Mouse (Mus musculus) olfactory bulb, adult 2 months (tissue): ENCODE data around the gene Ccdc184. TPM values are rescaled to one million over a fixed set of nuclear protein-coding genes. Genes with fewer than 3 reads are reported as not detected.
A peak's percentile ranks its signal among the peaks of the same experiment; 100 is the strongest.

Experiments
- H3K27ac ChIP-seq: fragments of 200-500 bp; 2 replicates; pipeline ENCODE4 v1.5.1; 2012; ENCODE audit warnings: low read depth, low read length; ENCODE audit not compliant: insufficient read depth
- H3K4me1 ChIP-seq: fragments of 200-500 bp; 2 replicates; pipeline ENCODE4 v1.6.1; 2012; ENCODE audit warnings: low read length; ENCODE audit not compliant: control insufficient read depth, insufficient read depth
- H3K4me3 ChIP-seq: fragments of 200-500 bp; 2 replicates; pipeline ENCODE4 v1.5.1; 2012; ENCODE audit warnings: mild to moderate bottlenecking, low read depth, low read length, moderate library complexity; ENCODE audit not compliant: insufficient read depth
- CTCF ChIP-seq: fragments of 200-500 bp; IDR thresholded peaks from 2 replicates; pipeline ENCODE4 v1.5.1; 2012; ENCODE audit warnings: low read depth, mild to moderate bottlenecking, low read length, moderate library complexity; ENCODE audit not compliant: insufficient read depth
- POLR2A ChIP-seq: fragments of 200-500 bp; IDR thresholded peaks from 2 replicates; pipeline ENCODE4 v1.6.1; 2012; ENCODE audit warnings: mild to moderate bottlenecking, low read depth, low read length, moderate library complexity; ENCODE audit not compliant: insufficient read depth
- WGBS: fragments of 180-500 bp; shearing (Covaris S2); methylation state at CpG from one replicate; pipeline ENCODE4 v1.1.7; 2018; 5-methylcytosine and 5-hydroxymethylcytosine counted together
- polyA plus RNA-seq: library from polyadenylated mRNA; stranded (reverse); fragments of >200 nt; gene quantifications from 2 replicates; pipeline ENCODE4 v1.2.4, GENCODE M21; 2012; ENCODE audit warnings: low replicate concordance; ENCODE audit not compliant: missing spikeins, insufficient read depth, insufficient read length

The Ccdc184 gene
- polyA plus RNA-seq, 1 experiment, result not detected

DNA sequence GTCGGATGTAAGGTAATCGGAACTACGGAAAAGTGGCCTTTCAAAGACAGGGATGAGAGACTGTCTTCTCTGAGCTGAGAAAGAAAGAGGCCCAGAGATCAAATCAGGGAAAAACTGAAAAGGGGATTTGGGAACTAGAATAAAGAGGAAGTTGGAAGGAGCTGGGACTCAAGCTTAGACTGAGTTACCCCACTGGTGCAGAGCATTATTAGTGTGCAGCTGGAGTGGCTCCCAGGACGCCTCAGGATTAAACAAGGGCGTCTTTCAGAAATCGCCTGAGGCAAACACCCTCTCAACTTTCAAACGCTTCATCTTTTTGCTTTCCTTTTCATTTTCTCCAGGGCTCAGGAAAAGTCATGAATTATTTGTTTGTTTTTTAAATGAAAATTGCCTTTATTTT, 14.0 kb upstream of the Ccdc184 start:
- TF ChIP-seq CTCF (no peak), POLR2A (no peak)
- H3K4me3 ChIP-seq, result no peak overlapping the region
- H3K27ac ChIP-seq, result 0 out of 2 replicates have a peak overlapping the region, but pooled peaks have one; percentile 35
- no peaks in the 10 kb centered on the region for H3K4me1 ChIP-seq
- WGBS, result 54% methylated on average over 7 of the region's 7 CpGs

DNA sequence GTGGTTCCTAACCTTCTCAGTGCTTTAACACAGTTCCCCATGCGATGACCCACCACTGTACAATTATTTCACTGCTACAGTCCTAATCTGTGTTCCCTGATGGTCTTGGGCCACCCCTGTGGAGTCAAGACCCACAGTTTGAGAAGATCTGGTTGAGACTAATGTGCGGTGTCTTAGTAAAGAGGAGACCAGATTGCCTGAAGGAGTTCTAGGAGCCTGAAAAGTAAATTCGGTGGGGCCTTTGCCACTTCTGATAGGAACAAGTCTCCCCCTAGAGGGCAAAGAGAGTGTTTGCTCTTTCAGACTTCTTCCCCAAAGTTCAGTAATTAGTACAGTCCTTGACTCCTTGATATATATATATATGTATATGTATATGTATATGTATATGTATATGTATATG, 13.3 kb upstream of the Ccdc184 start:
- no peaks in the 10 kb centered on the region for H3K4me1 ChIP-seq
- WGBS, result 30% methylated on average over 3 of the region's 3 CpGs
- peak overlapping the region; percentile 88 for H3K27ac ChIP-seq
- H3K4me3 ChIP-seq, result no peak overlapping the region
- TF ChIP-seq POLR2A (no peak), CTCF (no peak)

DNA sequence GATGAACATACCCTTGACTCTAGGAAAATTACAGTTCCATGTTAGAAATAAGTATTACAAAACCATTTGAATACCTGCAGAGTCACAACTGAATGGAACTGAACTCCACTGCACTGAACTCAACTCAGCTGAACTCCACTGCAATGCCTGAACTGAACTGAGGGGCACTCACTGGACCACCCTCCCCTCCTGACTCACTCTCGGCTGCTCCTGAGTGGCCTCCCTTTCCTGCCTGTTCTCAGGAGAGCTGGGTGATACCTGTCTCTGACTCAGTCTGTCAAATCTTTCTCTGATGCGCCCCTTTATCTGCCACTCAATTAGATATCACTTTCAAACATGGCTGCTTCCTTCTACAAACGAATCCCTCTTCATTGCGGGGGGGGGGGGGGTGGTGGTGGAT, 12.8 kb upstream of the Ccdc184 start:
- WGBS, result 61% methylated on average over 4 of the region's 4 CpGs
- H3K4me3 ChIP-seq, result no peak overlapping the region
- H3K27ac ChIP-seq, result no peak overlapping the region
- no peaks in the 10 kb centered on the region for H3K4me1 ChIP-seq
- no peak for TF ChIP-seq POLR2A
- no peak for TF ChIP-seq CTCF

DNA sequence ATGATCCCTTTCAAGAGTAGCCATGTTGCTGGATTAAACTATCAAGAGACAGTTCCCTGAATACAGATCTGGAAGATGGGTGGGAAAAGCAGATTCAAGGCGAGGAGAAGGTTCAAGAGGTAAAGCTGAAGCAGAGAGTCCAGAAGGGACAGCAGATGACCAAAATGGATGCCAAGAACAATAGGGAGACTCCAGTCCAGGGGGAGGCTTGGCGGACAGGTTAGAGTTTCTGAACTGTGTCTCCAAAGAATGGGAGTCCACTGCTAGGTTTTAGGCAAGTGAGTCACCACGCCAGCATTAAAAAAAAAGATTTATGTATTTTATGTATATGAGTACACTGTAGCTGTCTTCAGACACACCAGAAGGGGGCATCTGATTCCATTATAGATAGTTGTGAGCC, 12.3 kb upstream of the Ccdc184 start:
- Histone ChIP-seq H3K4me3 (no peak overlapping the region), H3K27ac (no peak overlapping the region), H3K4me1 (no peaks in the 10 kb centered on the region)
- TF ChIP-seq POLR2A, result no peak
- TF ChIP-seq CTCF, result no peak
- 86% methylated on average over 3 of the region's 3 CpGs for WGBS

DNA sequence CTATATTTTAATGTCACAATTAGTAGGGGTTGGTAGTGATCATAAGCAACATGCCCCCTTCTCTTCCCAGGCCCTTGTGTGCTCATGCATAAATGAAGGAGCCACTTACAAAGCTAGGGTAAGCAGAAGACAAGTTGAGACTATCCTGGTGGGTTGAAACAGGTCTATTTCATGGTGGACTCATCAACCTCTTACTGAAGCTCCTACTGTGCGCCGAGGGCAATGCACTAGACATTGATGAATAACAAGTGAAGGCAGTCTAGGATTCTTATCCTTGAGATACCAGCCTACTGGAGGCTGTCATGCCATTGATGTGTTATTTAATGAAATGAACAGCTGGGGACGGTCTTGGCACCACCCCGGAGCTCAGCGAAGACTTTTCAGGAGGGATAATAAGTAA, 11.7 kb upstream of the Ccdc184 start:
- TF ChIP-seq POLR2A, result no peak
- no peak for TF ChIP-seq CTCF
- Histone ChIP-seq H3K4me1 (no peaks in the 10 kb centered on the region), H3K27ac (no peak overlapping the region), H3K4me3 (no peak overlapping the region)
- WGBS, result 87% methylated on average over 5 of the region's 5 CpGs

DNA sequence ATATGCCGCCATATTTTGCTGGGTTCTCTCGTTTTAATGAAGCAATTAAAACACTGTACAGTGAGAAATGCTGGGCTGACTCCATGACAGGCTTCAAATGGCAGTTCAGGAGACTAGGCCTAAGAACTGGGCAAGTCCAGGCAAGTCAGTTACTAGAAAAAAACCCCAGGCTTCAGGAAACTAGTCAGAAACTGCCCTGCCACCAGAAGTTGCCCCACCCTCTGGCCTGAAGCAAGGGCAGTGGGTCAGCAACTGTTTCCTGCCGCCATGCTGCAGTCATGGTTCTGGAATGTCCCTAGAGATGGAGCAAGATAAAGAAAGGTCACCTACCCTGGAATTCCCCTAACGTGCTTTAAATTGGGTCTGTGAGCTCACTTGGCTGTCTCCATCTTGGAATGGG, 11.0 kb upstream of the Ccdc184 start:
- H3K27ac ChIP-seq, result no peak overlapping the region
- H3K4me3 ChIP-seq, result no peak overlapping the region
- no peaks in the 10 kb centered on the region for H3K4me1 ChIP-seq
- 88% methylated on average over 4 of the region's 4 CpGs for WGBS
- TF ChIP-seq POLR2A (no peak), CTCF (no peak)

DNA sequence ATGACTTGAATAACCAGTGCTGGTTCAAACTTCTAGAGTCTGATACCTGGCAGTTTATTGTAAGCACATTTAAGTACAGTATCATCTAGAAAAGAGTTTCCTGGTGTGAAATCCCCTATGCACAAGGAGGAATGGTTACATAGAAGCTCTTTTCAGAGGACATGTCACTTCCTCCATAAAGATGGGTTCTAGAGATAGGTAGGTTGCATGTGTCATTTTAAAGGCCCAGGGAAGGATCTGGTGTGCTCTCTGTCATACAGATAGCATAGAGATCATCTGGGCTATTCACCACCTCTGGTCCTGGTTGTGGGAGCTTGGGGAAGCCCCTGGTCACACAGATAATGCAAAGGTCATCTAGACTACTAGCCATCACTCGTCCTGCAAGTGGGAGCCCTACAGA, 9.7 kb upstream of the Ccdc184 start:
- TF ChIP-seq POLR2A (no peak), CTCF (no peak)

DNA sequence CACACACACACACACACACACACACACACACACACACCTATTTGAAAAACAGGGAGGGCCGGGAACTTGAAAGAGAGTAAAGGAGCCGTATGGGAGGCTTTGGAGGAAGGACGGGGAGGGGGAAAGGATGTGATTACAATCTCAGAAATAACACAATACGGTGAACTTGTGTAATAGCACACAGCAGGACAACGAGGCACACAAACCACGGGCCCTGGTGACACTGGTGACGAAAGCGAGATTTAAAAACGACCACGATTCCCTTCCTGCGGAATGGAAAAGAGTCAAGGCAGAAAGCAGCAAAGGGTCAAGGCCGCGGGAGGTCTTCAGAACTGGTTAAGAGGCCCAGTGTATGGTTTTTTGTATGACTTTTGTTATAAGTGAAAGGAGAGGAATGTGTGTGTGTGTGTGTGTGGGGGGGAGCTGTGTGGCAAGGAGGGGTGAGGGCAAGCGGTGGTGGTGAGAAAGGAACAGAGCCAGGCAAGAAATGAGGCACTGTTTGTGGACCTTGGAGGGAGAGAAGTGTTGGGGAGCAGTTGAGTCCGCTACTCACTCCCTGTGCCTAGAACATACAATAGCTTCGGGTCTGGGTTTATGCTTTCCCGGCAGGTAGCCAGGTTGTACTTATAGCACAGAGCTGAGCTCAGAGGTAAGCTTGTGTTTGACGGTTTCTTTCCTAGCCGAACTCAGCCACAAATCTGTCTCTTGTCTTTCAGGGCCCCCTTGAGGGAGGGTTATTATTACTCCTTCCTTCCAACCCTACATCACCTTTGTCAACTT, 5.7 kb upstream of the Ccdc184 start:
- TF ChIP-seq CTCF, result no peak
- no peak for TF ChIP-seq POLR2A
- WGBS, result 67% methylated on average over 19 of the region's 19 CpGs
- Histone ChIP-seq H3K4me3 (no peak overlapping the region), H3K4me1 (no peaks in the 10 kb centered on the region), H3K27ac (no peak overlapping the region)

More for the DNA sequence above, 9.7 kb upstream of the Ccdc184 start:
- no peak overlapping the region for H3K4me3 ChIP-seq
- H3K4me1 ChIP-seq, result no peaks in the 10 kb centered on the region
- no peak overlapping the region for H3K27ac ChIP-seq
- 87% methylated on average over 1 of the region's 1 CpGs for WGBS

DNA sequence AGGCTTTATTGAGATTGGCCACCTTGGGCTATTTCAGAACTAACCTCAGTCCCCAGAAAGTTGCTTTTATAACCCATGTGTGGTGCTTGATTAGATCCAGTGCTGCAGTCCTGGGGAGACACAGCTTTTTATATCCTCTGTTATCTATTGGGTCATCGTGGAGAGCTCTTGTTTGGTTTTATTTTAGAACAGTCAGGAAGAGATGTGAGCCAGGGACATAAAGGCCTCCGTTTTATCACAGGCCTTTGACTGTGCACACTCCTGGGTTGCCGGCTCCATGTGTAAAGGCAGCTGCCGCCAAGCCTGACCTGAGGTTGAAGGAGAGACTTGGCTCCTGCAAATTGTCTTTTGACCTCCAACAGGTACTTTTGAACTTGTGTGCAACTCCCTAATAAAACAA, 4.4 kb upstream of the Ccdc184 start:
- WGBS, result 79% methylated on average over 4 of the region's 4 CpGs
- no peak overlapping the region for H3K27ac ChIP-seq
- H3K4me3 ChIP-seq, result no peak overlapping the region
- no peaks in the 10 kb centered on the region for H3K4me1 ChIP-seq
- TF ChIP-seq CTCF (no peak), POLR2A (no peak)
